Mouse (Mus musculus) heart, postnatal 14 days (tissue): ENCODE results near the gene Nup35. TPM values are rescaled to one million over a fixed set of nuclear protein-coding genes. Genes with fewer than 3 reads are reported as not detected.

Source experiments
- DNase-seq, 2 experiments: peaks; one replicate each; pipeline ENCODE4 v3.0.0; 2021 to 2022
- intact Hi-C: fragments of 180-260 bp; cut with DNase I; formaldehyde crosslinking; loops from one replicate; pipeline ENCODE4 v1.15.1; 2025
- long read RNA-seq, 2 experiments: library from polyadenylated mRNA; stranded (forward); transcript quantifications; one replicate each; pipeline ENCODE4 v2.0.0; 2021
- total RNA-seq, 2 experiments: library from RNA; stranded (reverse); gene quantifications; 2 replicates each; pipeline ENCODE4 v1.2.3; 2021

Nup35 gene
- total RNA-seq: 1 to 10 TPM; 6.6 to 7.6 TPM
- long read RNA-seq, experiment 1, partial matches to known transcripts: 0 of 6 reads
- long read RNA-seq, experiment 1, other reads (novel, unspliced or antisense): 2 of 6 reads
- long read RNA-seq, experiment 2, transcript Nup35-201 (9 exons, 1,559 nt): major isoform, 6 of 6 reads
- long read RNA-seq, experiment 2, partial matches to known transcripts: 0 of 6 reads
- long read RNA-seq, experiment 2, other reads (novel, unspliced or antisense): 0 of 6 reads

- DNase-seq: peak; percentile 94 to 97
- intact Hi-C loops: loop anchor here (2.0 kb wide), 1 partner anchor 36 kb away; the partner anchor contains the start of gene Nckap1
Observed at GRCm38 (mm10) chr2:80616854-80617737, at the start of gene Nup35, which contains the start of gene Dusp19. Gene Nup35, plus strand, starts transcription at chr2:80617236. Gene Dusp19, plus strand, starts transcription at chr2:80617045.

- DNase-seq: no peak
- intact Hi-C loops: no loop called here
Observed at GRCm38 (mm10) chr2:80567411-80567810, 49.6 kb upstream of the Nup35 start.

- intact Hi-C loops: no loop called here
- DNase-seq: no peak
Observed at GRCm38 (mm10) chr2:80570656-80571055, 46.4 kb upstream of the Nup35 start.

- DNase-seq: no peak
- intact Hi-C loops: loop anchor here (2.0 kb wide), 1 partner anchor 14 kb away; no protein-coding TSS in a partner anchor
Observed at GRCm38 (mm10) chr2:80577286-80577685, 39.8 kb upstream of the Nup35 start.

- no peak for DNase-seq
- intact Hi-C loops: no loop called here
Observed at GRCm38 (mm10) chr2:80579253-80579891, 37.7 kb upstream of the Nup35 start.

GRCm38 (mm10) chr2:80580311-80580961 lies 36.6 kb upstream of the Nup35 start:
- intact Hi-C loops: loop anchor here (2.0 kb wide), 2 partner anchors 36 to 58 kb away; partner anchors contain the start of genes Dusp19 and Nup35

GRCm38 (mm10) chr2:80581043-80581711 lies 35.9 kb upstream of the Nup35 start, which contains the start of gene Nckap1:
Gene Nckap1, minus strand, starts transcription at chr2:80581380.
- intact Hi-C loops: loop anchor here (2.0 kb wide), 2 partner anchors 36 to 58 kb away; partner anchors contain the start of genes Dusp19 and Nup35
- DNase-seq: peak; percentile 95 to 96

More at GRCm38 (mm10) chr2:80580311-80580961, 36.6 kb upstream of the Nup35 start:
- peak in 1 of 2 experiments; percentile 51 for DNase-seq

- intact Hi-C loops: no loop called here
- no peak for DNase-seq
Observed at GRCm38 (mm10) chr2:80582356-80582755, 34.7 kb upstream of the Nup35 start.

GRCm38 (mm10) chr2:80594215-80594918 lies 22.7 kb upstream of the Nup35 start:
- DNase-seq: no peak
- intact Hi-C loops: no loop called here

GRCm38 (mm10) chr2:80596960-80597359 lies 20.1 kb upstream of the Nup35 start:
- DNase-seq: no peak
- intact Hi-C loops: no loop called here

- DNase-seq: no peak
- intact Hi-C loops: no loop called here
Observed at GRCm38 (mm10) chr2:80599850-80600249, 17.2 kb upstream of the Nup35 start.

GRCm38 (mm10) chr2:80600611-80601010 lies 16.4 kb upstream of the Nup35 start:
- intact Hi-C loops: no loop called here
- no peak for DNase-seq

- DNase-seq: no peak
- intact Hi-C loops: no loop called here
Observed at GRCm38 (mm10) chr2:80602756-80603155, 14.3 kb upstream of the Nup35 start.

- intact Hi-C loops: no loop called here
- DNase-seq: no peak
Observed at GRCm38 (mm10) chr2:80603771-80604426, 13.1 kb upstream of the Nup35 start.

- intact Hi-C loops: no loop called here
- no peak for DNase-seq
Observed at GRCm38 (mm10) chr2:80612286-80612685, 4.8 kb upstream of the Nup35 start.

- DNase-seq: no peak
- intact Hi-C loops: no loop called here
Observed at GRCm38 (mm10) chr2:80612796-80613195, 4.2 kb upstream of the Nup35 start.

GRCm38 (mm10) chr2:80618991-80619390 lies 2.0 kb downstream of the Nup35 start:
- no peak for DNase-seq
- intact Hi-C loops: no loop called here

GRCm38 (mm10) chr2:80621921-80622320 lies 4.9 kb downstream of the Nup35 start:
- DNase-seq: peak in 1 of 2 experiments; percentile 8
- intact Hi-C loops: loop anchor here (2.0 kb wide), 1 partner anchor 17 kb away; no protein-coding TSS in a partner anchor
